Mouse (Mus musculus): ENCODE measurements at regions not wholly inside any gene's neighbourhood (a gene's known extent, or its start where the extent isn't known, plus 50 kb on each side); places are given as distances from the start of the nearest gene placed in this dataset.

GRCm38 (mm10) chr8:103536856-103537255 lies 564.6 kb upstream of the Cdh5 start:
- TF ChIP-seq POLR2A (IDR thresholded peaks at IDR 0.05; ENCODE audit: insufficient read depth, low read depth, low read length): no peak
- TF ChIP-seq CTCF (IDR thresholded peaks at IDR 0.05): no peak

All from heart, adult 2 months (tissue).